Mouse (Mus musculus) frontal cortex, adult 2 months (tissue): ENCODE measurements around the gene Gpr37. TPM values are rescaled to one million over a fixed set of nuclear protein-coding genes. Genes with fewer than 3 reads are reported as not detected.

Source experiments
- DNase-seq, 2 experiments: peaks; one replicate each; pipeline ENCODE4 v3.0.0; 2022; ENCODE audit warnings: low spot score in 1 of 2; ENCODE audit errors: extremely low spot score in 1 of 2
- polyA plus RNA-seq: library from polyadenylated mRNA; depleted of rRNA; stranded (reverse); fragments of >200 nt; gene quantifications from 2 replicates; pipeline ENCODE4 v1.2.3, GENCODE M21; 2012; rRNA removed

Gpr37 gene
- polyA plus RNA-seq, result 19.2 and 19.7 TPM in 2 replicates

- DNase-seq, result no peak
These were observed at the start of gene Gpr37 for GRCm38 (mm10) chr6:25690629-25691028. Gene Gpr37 (minus strand): TSS chr6:25690729.

GRCm38 (mm10) chr6:25736533-25736932, 46.0 kb upstream of the Gpr37 start:
- no peak for DNase-seq

DNA sequence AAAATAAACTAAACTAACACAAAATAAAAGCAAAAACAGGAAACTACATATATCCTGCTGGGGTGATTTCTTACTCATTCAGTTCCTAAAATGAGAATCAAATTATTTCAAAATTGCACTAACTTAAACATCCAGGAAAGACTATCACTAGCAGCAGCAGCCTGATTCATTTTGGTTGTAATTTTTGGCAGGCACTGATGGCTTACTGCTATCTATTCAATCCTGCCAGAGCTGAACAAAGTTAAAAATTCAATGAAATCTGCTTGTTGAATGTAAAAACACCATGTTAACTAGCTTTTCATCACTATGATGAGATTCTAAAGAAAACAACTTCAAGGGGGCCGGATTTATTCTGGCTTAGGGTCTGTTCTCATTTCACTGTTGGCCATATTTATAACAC, 36.0 kb upstream of the Gpr37 start:
- DNase-seq, result peak in 1 of 2 experiments; percentile 8

DNA sequence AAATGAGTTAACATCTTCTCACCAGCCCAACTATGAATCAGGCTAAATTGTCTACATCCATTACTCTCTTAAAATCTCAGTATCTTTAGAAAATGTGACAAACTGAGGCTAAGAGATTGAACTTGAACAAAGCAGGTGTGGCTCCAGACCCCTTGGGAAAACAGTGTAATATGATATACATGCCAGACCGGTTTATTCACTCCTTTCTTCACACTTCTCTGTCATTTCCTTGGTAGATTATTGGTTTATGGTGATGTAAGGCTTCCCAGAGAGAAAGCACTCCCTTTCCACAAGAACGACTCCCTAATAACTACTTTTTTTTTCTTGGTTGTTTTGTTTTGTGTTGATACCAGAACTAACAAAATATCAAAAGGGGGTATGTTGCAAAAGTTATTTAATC, 20.1 kb upstream of the Gpr37 start:
- DNase-seq, result no peak

DNA sequence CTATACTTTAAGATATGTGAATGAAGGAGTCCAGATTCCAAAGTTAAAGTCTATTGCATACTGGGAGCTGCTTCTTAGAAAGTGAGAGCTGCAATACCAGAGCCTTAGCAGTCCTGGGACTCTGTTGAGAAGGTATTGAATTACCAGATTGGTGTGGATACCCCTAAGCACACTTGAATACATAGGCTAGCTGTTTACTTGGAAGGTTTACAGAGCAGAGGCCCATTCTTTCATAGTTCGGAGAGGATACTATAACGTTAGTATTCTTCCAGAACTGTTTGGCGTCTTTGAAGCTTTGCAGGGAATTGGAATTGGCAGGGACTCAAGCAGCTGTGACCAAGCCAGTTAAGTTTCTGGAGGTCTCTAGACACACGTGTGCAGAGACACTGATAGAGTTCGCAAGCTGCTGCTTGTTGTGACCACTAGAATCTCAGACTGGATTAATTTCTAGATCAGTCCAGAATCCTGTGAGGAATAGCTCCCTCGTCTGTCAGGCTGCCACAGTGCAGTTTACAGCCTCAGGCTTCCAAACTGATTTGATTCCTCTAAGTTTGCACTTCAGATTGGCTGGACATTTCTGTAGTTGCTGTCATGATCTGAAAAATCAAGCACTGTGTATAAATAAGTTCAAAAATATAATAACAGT, 18.8 kb upstream of the Gpr37 start:
- DNase-seq, result peak in 1 of 2 experiments; percentile 84

- no peak for DNase-seq
These were observed 9.4 kb upstream of the Gpr37 start for GRCm38 (mm10) chr6:25699956-25700355.

DNA sequence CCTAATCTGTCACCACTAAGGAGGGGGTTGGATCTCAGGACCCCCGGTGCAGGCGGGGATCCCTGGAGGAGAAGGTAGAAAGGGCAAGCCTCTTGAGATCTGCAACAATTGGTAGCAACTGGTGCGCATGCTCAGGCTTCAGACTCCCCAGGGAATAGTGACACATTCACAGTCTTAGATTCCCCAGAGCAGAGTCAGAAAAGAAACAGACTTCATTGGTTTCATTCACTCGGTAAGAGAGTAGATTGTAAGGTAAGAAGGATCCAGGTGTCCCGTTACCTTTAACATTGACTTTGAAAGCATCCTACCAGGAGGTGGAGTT, 284 bp downstream of the Gpr37 start:
- DNase-seq, result peak in 1 of 2 experiments; percentile 69

DNA sequence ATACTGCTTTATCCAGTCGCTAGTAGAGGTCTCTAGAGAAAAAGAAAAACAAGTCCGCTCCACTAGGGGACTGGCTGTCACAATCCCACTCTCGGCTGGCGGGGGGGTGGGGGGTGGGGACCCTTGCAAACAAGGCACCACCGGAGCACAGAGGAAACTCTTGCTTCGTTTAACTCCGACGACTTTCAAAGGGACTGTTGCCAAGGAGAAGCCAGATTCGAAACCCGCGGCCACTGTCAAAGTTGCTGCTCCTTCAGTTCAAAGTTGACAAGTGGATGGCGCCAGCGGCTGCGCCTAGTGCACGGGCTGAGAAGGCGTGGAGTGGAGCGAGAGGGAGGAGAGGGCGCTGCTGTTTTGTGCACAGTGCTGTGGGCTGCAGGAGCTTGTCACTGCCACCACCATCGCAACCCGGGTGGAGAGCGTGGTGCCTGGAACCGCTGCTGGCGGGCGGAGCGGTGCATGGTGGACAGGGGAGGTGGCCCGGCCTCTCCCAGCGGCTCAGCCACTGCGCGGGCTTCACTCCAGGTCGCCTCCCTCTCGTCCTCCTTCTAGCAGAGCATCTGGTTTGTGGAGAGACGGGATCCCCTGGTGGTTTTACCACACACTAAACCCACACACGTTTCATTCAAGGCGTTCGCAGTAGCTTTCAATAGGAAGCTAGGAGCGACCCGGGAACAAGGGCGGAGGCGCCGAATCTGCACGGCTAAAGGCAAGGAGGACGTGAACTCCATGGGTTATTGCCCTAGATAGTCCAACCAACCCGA, 827 bp downstream of the Gpr37 start:
- peak in 1 of 2 experiments; percentile 64 for DNase-seq

GRCm38 (mm10) chr6:25688927-25689519, 1.5 kb downstream of the Gpr37 start:
- peak in 1 of 2 experiments; percentile 22 for DNase-seq

DNA sequence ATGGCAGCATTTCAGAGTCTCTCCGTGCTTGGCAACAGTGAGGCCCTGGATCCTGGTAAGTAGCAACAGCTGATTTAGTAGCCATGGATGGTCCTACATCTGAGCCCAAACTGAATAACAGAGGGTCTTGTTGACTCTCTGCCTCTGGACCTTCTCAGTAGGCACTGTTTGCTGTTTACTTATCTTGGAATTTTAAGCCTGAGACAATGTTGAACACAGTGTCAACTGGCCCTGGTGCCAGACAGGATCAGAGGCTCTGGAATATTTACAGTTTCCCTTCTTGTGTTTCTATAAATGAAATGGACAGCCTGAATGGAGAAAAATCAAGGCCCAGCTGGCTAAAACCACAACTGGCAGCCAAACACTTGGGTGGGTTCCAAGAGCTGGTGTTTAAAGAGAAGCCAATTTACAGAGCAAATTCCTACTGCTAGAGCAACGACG, 3.7 kb downstream of the Gpr37 start:
- DNase-seq, result peak in 1 of 2 experiments; percentile 44

DNA sequence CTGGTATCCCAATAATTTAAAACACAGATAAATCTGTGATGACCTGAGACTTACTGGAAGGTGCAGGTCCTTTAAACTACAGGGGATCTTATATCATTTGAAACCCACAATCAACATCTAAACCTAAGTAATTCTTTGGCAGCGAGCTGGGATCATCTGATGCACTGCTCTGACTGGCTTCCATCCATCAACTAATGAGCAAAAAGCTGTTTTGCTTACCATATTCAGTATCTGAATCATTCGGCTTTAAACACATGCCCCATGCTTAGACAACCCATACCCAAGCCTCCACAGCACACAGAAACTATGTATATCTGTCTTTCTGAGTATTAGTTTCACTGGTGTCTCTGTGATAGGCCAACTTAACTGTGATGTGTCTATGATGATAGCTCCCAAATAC, 6.1 kb downstream of the Gpr37 start:
- DNase-seq, result no peak

GRCm38 (mm10) chr6:25675111-25675510, 15.4 kb downstream of the Gpr37 start:
- DNase-seq, result no peak

DNA sequence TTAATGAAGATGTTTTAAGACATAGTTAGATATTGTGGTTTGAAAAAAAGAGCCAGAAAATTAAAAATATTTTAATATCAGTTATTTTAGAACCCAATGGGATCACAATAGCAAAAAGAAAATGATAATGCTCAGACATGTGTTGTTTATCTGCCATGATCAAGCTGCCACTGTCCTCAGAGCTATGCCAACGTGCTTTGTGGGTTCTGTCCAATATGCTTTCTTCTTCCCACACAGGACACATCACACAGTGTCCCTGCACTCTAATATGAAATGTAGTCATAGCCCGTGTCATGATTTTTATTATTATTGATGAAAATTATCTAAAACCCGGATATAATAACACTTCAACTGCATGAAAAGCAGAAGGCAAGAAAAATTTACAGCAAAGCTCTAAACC, 16.7 kb downstream of the Gpr37 start:
- no peak for DNase-seq

DNA sequence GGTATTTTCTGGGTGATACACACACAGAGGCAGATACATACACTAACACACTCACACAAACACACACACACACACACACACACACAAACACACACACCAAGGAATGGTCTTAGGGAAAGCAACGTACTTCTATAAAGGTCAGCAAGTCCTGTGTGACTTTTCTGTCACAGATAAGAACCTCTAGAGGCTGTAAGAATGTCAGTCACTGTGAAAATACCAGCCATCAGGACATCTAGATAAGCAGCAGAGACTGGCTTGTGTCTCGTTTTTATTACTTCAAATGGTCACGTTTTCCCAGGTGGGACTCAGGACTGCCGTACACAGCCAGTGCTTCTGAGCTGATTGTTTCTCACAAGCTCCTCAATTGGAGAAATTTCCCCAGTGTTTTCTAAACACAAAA, 20.4 kb downstream of the Gpr37 start:
- DNase-seq, result no peak

GRCm38 (mm10) chr6:25663942-25664341, 26.6 kb downstream of the Gpr37 start:
- no peak for DNase-seq

GRCm38 (mm10) chr6:25659924-25660675, 30.4 kb downstream of the Gpr37 start:
- peak in 1 of 2 experiments; percentile 7 for DNase-seq

Other genes starting within 250 kb of the Gpr37 start
- 16.5 and 17.6 TPM in 2 replicates for gene Pot1a, start 118.5 kb upstream of the Gpr37 start, polyA plus RNA-seq